Mouse (Mus musculus) embryonic facial prominence, embryonic 10.5 days (tissue): ENCODE data around the gene Scaf4. TPM values are rescaled to one million over a fixed set of nuclear protein-coding genes. Genes with fewer than 3 reads are reported as not detected.

Source experiments
- DNase-seq: peaks from one replicate; pipeline ENCODE4 v3.0.0-alpha.2; 2017; ENCODE audit warnings: low spot score
- H3K27ac ChIP-seq: fragments of 300-500 bp; sonication (generic); replicated peaks from 2 replicates; pipeline ENCODE4 v1.5.1; 2016; ENCODE audit warnings: mild to moderate bottlenecking
- H3K27me3 ChIP-seq: fragments of 300-500 bp; sonication (generic); replicated peaks from 2 replicates; pipeline ENCODE4 v1.6.1; 2016; ENCODE audit warnings: low read depth, mild to moderate bottlenecking; ENCODE audit not compliant: poor library complexity, severe bottlenecking
- H3K36me3 ChIP-seq: fragments of 300-500 bp; sonication (generic); replicated peaks from 2 replicates; pipeline ENCODE4 v1.6.1; 2016; ENCODE audit warnings: mild to moderate bottlenecking, moderate library complexity
- H3K4me1 ChIP-seq: fragments of 300-500 bp; sonication (generic); 2 replicates; pipeline ENCODE4 v1.6.1; 2016
- H3K4me3 ChIP-seq: fragments of 300-500 bp; sonication (generic); 2 replicates; pipeline ENCODE4 v1.5.1; 2016; ENCODE audit warnings: mild to moderate bottlenecking, moderate library complexity
- H3K9me3 ChIP-seq: fragments of 300-500 bp; sonication (generic); 2 replicates; pipeline ENCODE4 v1.6.1; 2016; ENCODE audit warnings: mild to moderate bottlenecking
- WGBS: fragments of 180-500 bp; shearing (Covaris S2); methylation state at CpG from one replicate; pipeline ENCODE4 v1.1.7; 2016; 5-methylcytosine and 5-hydroxymethylcytosine counted together
- polyA plus RNA-seq: library from polyadenylated mRNA; unstranded; fragments of >200 nt; fragmentation: Nextera tagmentation; extraction: Ambion mirVana; gene quantifications from 2 replicates; pipeline ENCODE4 v1.2.1, GENCODE M21; 2016

Scaf4 gene
- polyA plus RNA-seq, 1 experiment from 2014 or later: 34.6 TPM

- peaks cover 44% of the 10 kb centered on the region for H3K4me1 ChIP-seq
- H3K36me3 ChIP-seq: peaks cover 8% of the 10 kb centered on the region
- peak overlapping the region; percentile 81 for H3K4me3 ChIP-seq
- no peaks in the 10 kb centered on the region for H3K9me3 ChIP-seq
- no peak for DNase-seq
- H3K27ac ChIP-seq: peak overlapping the region; percentile 94
- WGBS: 34% methylated on average over 14 of the region's 14 CpGs
- no peaks in the 10 kb centered on the region for H3K27me3 ChIP-seq
These were observed 1.6 kb downstream of the Scaf4 start for GRCm38 (mm10) chr16:90282620-90283265.

- peaks cover 44% of the 10 kb centered on the region for H3K4me1 ChIP-seq
These were observed 2.9 kb downstream of the Scaf4 start for GRCm38 (mm10) chr16:90281406-90281805.

GRCm38 (mm10) chr16:90280989-90281388 lies 3.3 kb downstream of the Scaf4 start:
- H3K4me1 ChIP-seq: peaks cover 44% of the 10 kb centered on the region
- 88% methylated on average over 5 of the region's 5 CpGs for WGBS

More at GRCm38 (mm10) chr16:90281406-90281805, 2.9 kb downstream of the Scaf4 start:
- Histone ChIP-seq H3K9me3 (no peaks in the 10 kb centered on the region), H3K27me3 (no peaks in the 10 kb centered on the region), H3K27ac (no peak overlapping the region), H3K36me3 (peaks cover 8% of the 10 kb centered on the region), H3K4me3 (peak overlapping the region; percentile 81)
- no peak for DNase-seq
- 91% methylated on average over 9 of the region's 9 CpGs for WGBS

GRCm38 (mm10) chr16:90280515-90280914 lies 3.8 kb downstream of the Scaf4 start:
- no peaks in the 10 kb centered on the region for H3K9me3 ChIP-seq
- no peaks in the 10 kb centered on the region for H3K27me3 ChIP-seq
- H3K27ac ChIP-seq: no peak overlapping the region
- 72% methylated on average over 2 of the region's 2 CpGs for WGBS
- H3K4me3 ChIP-seq: no peak overlapping the region
- peaks cover 44% of the 10 kb centered on the region for H3K4me1 ChIP-seq
- no peak for DNase-seq
- peaks cover 11% of the 10 kb centered on the region for H3K36me3 ChIP-seq

More at GRCm38 (mm10) chr16:90280989-90281388, 3.3 kb downstream of the Scaf4 start:
- Histone ChIP-seq H3K36me3 (peaks cover 8% of the 10 kb centered on the region), H3K27ac (no peak overlapping the region), H3K27me3 (no peaks in the 10 kb centered on the region), H3K4me3 (no peak overlapping the region), H3K9me3 (no peaks in the 10 kb centered on the region)
- DNase-seq: no peak

GRCm38 (mm10) chr16:90279058-90279457 lies 5.2 kb downstream of the Scaf4 start:
- DNase-seq: no peak
- H3K36me3 ChIP-seq: peaks cover 14% of the 10 kb centered on the region
- 79% methylated on average over 6 of the region's 6 CpGs for WGBS
- no peak overlapping the region for H3K27ac ChIP-seq
- no peaks in the 10 kb centered on the region for H3K9me3 ChIP-seq
- no peak overlapping the region for H3K4me3 ChIP-seq
- no peaks in the 10 kb centered on the region for H3K27me3 ChIP-seq
- peaks cover 35% of the 10 kb centered on the region for H3K4me1 ChIP-seq

- 92% methylated on average over 6 of the region's 6 CpGs for WGBS
- no peak overlapping the region for H3K27ac ChIP-seq
- no peak overlapping the region for H3K4me3 ChIP-seq
These were observed 8.8 kb downstream of the Scaf4 start for GRCm38 (mm10) chr16:90275521-90275920.

GRCm38 (mm10) chr16:90266581-90266980 lies 17.7 kb downstream of the Scaf4 start:
- H3K4me1 ChIP-seq: 0 out of 2 replicates have a peak, but pooled peaks cover 4% of the 10 kb centered on the region
- no peak overlapping the region for H3K4me3 ChIP-seq
- H3K9me3 ChIP-seq: no peaks in the 10 kb centered on the region
- no peaks in the 10 kb centered on the region for H3K27me3 ChIP-seq
- DNase-seq: no peak
- WGBS: 61% methylated on average over 1 of the region's 1 CpGs
- no peak overlapping the region for H3K27ac ChIP-seq
- H3K36me3 ChIP-seq: peaks cover 16% of the 10 kb centered on the region

More at GRCm38 (mm10) chr16:90275521-90275920, 8.8 kb downstream of the Scaf4 start:
- H3K4me1 ChIP-seq: peaks cover 8% of the 10 kb centered on the region
- no peak for DNase-seq
- no peaks in the 10 kb centered on the region for H3K27me3 ChIP-seq
- no peaks in the 10 kb centered on the region for H3K9me3 ChIP-seq
- H3K36me3 ChIP-seq: peaks cover 19% of the 10 kb centered on the region

- peaks cover 31% of the 10 kb centered on the region for H3K36me3 ChIP-seq
- 0 out of 2 replicates have a peak, but pooled peaks cover 4% of the 10 kb centered on the region for H3K4me1 ChIP-seq
- no peaks in the 10 kb centered on the region for H3K27me3 ChIP-seq
- no peaks in the 10 kb centered on the region for H3K9me3 ChIP-seq
- DNase-seq: no peak
- H3K27ac ChIP-seq: no peak overlapping the region
- no peak overlapping the region for H3K4me3 ChIP-seq
- WGBS: 83% methylated on average over 1 of the region's 1 CpGs
These were observed 19.2 kb downstream of the Scaf4 start for GRCm38 (mm10) chr16:90265106-90265505.

- DNase-seq: no peak
- Histone ChIP-seq H3K4me1 (0 out of 2 replicates have a peak, but pooled peaks cover 4% of the 10 kb centered on the region), H3K4me3 (no peak overlapping the region), H3K9me3 (no peaks in the 10 kb centered on the region), H3K36me3 (peaks cover 42% of the 10 kb centered on the region), H3K27me3 (no peaks in the 10 kb centered on the region), H3K27ac (no peak overlapping the region)
- 88% methylated on average over 5 of the region's 5 CpGs for WGBS
These were observed 20.3 kb downstream of the Scaf4 start for GRCm38 (mm10) chr16:90264021-90264420.

- Histone ChIP-seq H3K27ac (no peak overlapping the region), H3K4me1 (0 out of 2 replicates have a peak, but pooled peaks cover 2% of the 10 kb centered on the region), H3K4me3 (no peak overlapping the region), H3K27me3 (no peaks in the 10 kb centered on the region), H3K9me3 (no peaks in the 10 kb centered on the region), H3K36me3 (peaks cover 64% of the 10 kb centered on the region)
- no peak for DNase-seq
- 95% methylated on average over 2 of the region's 2 CpGs for WGBS
These were observed 22.5 kb downstream of the Scaf4 start for GRCm38 (mm10) chr16:90261791-90262190.

GRCm38 (mm10) chr16:90260097-90260496 lies 24.2 kb downstream of the Scaf4 start:
- no peak overlapping the region for H3K4me3 ChIP-seq
- H3K27ac ChIP-seq: no peak overlapping the region
- no peaks in the 10 kb centered on the region for H3K27me3 ChIP-seq
- no peaks in the 10 kb centered on the region for H3K4me1 ChIP-seq
- H3K36me3 ChIP-seq: peaks cover 78% of the 10 kb centered on the region
- 95% methylated on average over 4 of the region's 4 CpGs for WGBS
- DNase-seq: no peak
- no peaks in the 10 kb centered on the region for H3K9me3 ChIP-seq

GRCm38 (mm10) chr16:90259623-90260022 lies 24.7 kb downstream of the Scaf4 start:
- peaks cover 82% of the 10 kb centered on the region for H3K36me3 ChIP-seq

GRCm38 (mm10) chr16:90258950-90259349 lies 25.4 kb downstream of the Scaf4 start:
- no peaks in the 10 kb centered on the region for H3K4me1 ChIP-seq
- WGBS: 94% methylated on average over 7 of the region's 7 CpGs
- H3K36me3 ChIP-seq: peaks cover 89% of the 10 kb centered on the region
- H3K27ac ChIP-seq: no peak overlapping the region
- H3K9me3 ChIP-seq: no peaks in the 10 kb centered on the region
- H3K27me3 ChIP-seq: no peaks in the 10 kb centered on the region
- DNase-seq: no peak
- H3K4me3 ChIP-seq: no peak overlapping the region

More at GRCm38 (mm10) chr16:90259623-90260022, 24.7 kb downstream of the Scaf4 start:
- H3K27ac ChIP-seq: no peak overlapping the region
- no peaks in the 10 kb centered on the region for H3K4me1 ChIP-seq
- WGBS: 96% methylated on average over 5 of the region's 5 CpGs
- H3K9me3 ChIP-seq: no peaks in the 10 kb centered on the region
- no peaks in the 10 kb centered on the region for H3K27me3 ChIP-seq
- DNase-seq: no peak
- no peak overlapping the region for H3K4me3 ChIP-seq
